Mouse (Mus musculus): ENCODE measurements around the gene Ubfd1. TPM values are rescaled to one million over a fixed set of nuclear protein-coding genes. Genes with fewer than 3 reads are reported as not detected.

Ubfd1 gene
- 10 to 100 TPM; 66.1 to 67.8 TPM for total RNA-seq (2021)

DNA sequence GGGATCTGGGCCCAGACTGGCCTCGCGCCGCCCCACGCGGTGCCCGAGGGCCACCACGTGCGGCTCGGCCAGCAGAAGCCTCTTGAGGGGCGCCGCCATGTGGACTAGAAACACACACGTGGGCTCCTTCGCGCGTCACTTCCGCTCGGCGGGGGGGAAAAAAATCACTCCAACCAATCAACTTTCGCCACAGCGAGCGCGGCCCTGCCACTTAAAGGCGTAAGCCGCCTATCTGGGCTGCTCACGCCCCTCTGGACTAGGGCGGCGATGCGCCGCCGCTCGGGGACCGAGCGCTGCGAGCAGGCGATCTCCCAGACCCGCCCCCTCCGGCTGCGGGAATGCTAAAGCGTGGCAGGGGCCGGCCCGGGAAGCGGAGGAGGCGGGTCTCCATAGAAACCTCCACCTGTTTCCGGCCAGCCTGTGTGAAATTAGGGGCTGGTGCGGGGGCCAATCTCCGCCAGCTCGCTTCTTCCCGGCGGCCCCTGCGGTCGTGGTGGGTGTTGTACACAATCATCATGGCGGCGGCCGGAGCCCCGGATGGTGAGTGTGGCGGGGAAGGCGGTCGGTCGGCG is at the start of gene Ubfd1, which contains the start of gene Ears2:
Ubfd1 (plus strand) TSS at position 231 of the 572 bp plus-strand sequence.
Ears2 (minus strand) TSS at position 319 of the 572 bp plus-strand sequence.
- intact Hi-C loops (cut with DNase I): loop anchor here (2.0 kb wide), 2 partner anchors 48 to 66 kb away; partner anchors contain the start of genes Dctn5 and Palb2
- peak; percentile 98 to 99 for DNase-seq (ENCODE audit: low spot score in 2 of 2)

DNA sequence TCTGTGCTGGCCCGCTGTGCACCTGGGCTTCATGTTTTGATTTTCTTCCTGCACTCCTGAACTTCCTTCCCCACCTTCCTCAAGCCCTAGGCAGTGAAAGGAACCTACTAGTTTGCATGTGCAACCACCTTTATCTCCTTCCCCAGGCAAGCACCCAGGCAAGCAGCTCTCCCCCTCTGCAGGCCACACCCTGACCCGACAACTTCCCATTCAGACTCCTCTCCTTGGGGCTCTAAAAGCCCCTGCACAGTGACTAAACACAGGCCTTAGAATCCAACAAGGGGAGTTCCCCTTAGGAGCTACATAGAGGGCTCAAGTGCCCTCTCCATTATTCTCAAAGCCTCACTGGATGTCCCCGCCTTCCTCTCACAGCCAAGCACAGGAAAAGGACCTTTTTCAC is 48.7 kb upstream of the Ubfd1 start:
- intact Hi-C loops (cut with DNase I): loop anchor here (2.0 kb wide), 1 partner anchor 49 kb away; the partner anchor contains the start of genes Ears2 and Ubfd1
- no peak for DNase-seq (ENCODE audit: low spot score in 2 of 2)

DNA sequence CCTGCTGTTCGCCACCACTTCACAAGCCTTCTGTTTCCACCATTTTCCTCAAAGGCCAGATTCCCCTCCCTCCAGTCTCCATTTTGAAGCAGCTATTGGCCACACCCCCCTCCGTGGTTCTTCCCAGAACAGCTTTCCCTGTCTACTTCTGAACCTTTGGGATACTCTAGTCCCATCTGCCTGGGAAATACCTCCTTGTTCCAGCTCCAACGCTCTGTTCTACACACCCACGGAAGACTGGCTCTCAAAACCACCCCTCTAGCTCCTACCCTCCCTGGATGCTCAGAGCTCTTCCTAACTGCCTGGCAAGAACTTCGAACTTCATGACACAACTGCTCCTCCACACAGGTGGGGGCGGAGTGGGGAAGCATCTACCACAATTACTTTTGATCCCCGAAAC is 48.0 kb upstream of the Ubfd1 start:
- intact Hi-C loops (cut with DNase I): loop anchor here (2.0 kb wide), 1 partner anchor 48 kb away; the partner anchor contains the start of genes Ears2 and Ubfd1
- DNase-seq (ENCODE audit: low spot score in 2 of 2): peak; percentile 50 to 89

DNA sequence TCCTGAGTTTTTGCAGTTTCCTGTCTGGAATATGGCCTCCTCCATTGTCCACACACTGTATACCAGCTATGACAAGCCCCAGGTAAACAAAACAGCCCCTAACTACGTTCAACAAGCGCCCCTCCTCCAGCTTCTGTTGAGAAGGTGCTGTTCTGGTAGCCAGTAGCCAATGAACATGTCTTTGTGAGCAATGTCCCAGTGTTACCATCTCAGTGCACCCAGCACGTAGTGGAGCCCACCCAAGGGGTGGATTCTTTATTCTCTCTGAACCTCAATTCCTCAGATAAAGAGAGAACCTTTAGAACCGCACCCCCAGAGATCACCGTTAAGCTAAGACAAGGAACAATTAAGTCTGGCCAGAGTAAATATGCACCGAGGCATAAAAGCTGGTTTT is 46.7 kb upstream of the Ubfd1 start:
- intact Hi-C loops (cut with DNase I): no loop called here
- peak; percentile 17 to 30 for DNase-seq (ENCODE audit: low spot score in 2 of 2)

DNA sequence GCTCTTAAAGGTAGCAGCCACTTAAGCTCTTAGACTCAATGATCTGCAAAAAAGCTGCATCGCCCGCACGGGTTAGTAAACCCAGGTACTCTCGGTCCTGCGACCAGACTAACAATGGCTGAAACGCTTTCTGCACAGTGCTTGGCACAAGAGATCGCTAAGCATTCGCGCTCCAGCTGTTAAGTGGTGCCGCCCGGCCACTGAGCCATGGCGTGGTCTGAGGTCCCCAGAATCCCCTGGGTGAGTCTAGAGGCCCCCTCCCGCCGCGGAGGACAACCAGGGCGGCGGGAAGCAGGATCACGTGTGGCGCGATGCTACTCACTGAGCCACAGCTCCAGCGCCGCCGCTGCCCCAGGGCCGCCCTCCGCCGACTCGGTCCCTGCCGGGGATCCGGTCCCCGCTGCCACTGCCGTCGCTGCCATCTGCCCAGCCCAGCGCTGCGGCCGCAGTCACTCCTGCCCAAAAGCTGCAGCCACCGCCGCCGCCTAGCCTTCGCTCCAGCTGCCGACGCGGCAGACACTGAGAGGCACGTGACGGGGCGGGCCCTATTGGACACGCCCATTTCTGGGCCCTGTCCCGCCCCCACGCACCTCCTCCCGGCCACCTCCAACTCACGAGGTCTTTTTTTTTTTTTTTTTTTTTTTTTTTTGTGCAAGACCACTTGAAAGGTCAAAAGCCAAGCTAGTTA is 46.2 kb upstream of the Ubfd1 start, which contains the start of gene Gga2:
Gga2 (minus strand) TSS at position 556 of the 688 bp plus-strand sequence.
- DNase-seq (ENCODE audit: low spot score in 2 of 2): peak; percentile 88 to 90
- intact Hi-C loops (cut with DNase I): no loop called here

DNA sequence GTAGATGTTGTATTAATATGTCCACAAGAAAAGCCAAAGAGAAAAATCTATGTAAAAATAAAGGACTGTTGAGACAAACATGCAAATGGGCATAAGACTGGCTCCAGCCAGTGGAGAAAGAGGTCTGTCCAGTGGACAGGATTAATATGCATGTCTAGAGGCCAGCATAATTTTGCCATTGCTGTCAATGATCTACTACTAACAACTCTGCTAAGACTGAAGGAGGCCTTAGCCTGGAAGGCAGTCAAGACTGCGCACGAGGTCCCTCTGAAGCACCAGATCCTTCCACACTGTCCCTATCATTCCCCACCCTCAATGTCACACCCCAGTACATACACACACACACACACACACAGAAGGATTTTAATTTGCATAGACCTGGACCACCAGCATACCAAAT is 44.8 kb upstream of the Ubfd1 start:
- no peak for DNase-seq (ENCODE audit: low spot score in 2 of 2)
- intact Hi-C loops (cut with DNase I): no loop called here

DNA sequence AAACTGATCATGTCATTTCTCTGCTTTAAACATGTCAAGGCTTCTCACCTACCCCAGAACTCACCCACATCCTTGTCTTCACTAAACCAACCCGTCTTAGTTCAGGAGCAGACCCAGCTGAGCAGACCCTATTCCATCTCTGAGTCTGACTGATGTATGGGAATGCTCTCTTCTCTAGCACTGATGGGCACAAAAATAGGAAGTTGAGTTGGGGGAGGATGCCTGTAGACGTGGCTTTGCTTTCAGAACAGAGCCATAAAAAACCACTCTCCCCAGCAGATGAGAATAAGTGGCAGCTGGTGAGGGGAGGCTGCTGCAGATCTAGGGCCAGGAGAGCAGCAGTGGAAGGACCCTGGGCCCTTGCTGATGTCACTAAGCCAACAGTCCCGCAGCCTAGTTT is 33.6 kb upstream of the Ubfd1 start:
- peak in 1 of 2 experiments; percentile 41 for DNase-seq (ENCODE audit: low spot score in 2 of 2)
- intact Hi-C loops (cut with DNase I): no loop called here

DNA sequence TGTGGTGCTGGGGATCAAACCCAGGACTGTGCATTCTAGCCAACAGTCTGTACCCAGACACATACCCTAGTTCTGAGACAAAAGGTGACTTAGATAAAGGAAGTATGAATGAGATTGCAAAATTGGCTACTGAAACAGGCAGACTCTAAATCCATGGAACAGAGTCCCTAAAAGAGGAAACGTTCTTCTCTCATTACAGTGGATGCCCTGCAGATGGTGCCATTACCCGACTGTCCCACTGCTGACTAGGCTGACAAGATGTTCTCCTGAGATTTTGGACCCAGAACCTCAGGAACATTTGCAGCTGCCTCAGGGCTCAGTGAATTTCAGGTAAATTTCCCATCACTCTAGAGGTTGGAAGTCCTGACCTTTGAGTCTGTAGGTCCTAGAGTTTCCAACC is 32.6 kb upstream of the Ubfd1 start:
- intact Hi-C loops (cut with DNase I): no loop called here
- peak in 1 of 2 experiments; percentile 39 for DNase-seq (ENCODE audit: low spot score in 2 of 2)

DNA sequence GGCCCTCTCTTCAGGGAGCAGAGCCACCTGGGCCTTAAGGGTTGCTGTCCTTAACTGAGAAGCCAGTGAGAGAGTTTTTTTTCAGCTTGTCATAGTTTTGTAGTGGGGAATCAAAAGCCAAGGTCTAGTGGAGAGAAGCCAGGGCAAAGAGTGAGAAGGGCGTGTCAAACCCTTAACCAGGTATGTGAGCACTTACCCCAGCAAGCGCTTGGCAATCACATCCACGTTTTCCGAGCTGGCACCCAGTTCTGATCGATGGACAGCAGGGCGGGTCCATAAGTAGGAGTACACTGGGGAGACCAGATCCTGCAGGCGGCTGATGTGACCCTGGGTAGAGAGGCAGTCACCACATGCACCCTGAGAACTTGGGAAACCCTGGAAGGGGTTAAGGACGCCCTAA is 22.9 kb upstream of the Ubfd1 start:
- no peak for DNase-seq (ENCODE audit: low spot score in 2 of 2)
- intact Hi-C loops (cut with DNase I): no loop called here

DNA sequence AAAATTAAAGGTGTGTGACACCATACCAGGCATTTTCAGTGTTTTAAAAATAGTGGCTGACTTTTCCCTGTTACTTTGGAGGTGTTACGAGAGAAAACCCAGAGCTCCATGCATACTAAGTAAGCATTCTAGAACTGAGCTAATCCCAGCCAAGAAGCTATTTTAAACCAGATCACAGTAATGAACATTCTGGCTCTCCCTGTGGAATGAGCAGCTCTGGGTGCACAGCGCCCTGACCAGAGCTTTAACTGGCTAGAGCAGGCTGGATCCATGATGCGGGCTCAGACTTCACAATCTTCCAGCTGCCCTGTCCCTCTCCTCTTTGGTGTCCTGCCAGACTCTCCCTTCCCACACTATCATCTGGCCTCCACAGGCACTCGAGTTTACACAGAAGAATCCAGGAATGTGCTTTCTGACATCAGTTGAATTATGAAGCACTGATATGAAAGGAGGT is 21.8 kb upstream of the Ubfd1 start:
- peak; percentile 15 to 80 for DNase-seq (ENCODE audit: low spot score in 2 of 2)
- intact Hi-C loops (cut with DNase I): no loop called here

DNA sequence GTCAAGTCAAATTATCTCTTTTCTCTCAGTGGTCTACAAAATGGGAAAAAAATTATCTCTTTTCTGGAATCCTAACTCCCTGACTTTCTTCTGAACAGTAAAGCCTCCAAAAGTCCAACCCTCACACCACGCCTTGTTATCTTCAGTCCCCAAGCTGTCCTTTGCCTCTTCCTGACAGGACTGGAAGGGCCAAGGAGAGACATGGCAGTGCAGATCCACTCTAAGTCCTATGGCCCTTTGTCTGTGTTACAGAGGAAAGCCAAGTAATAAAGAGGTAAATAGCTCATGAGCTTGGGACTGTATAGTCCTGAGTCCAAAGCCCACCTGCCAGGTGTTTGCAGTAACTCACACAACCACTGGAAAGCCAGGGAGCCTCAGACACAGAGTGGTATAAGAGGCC is 21.3 kb upstream of the Ubfd1 start:
- intact Hi-C loops (cut with DNase I): no loop called here
- DNase-seq (ENCODE audit: low spot score in 2 of 2): no peak

DNA sequence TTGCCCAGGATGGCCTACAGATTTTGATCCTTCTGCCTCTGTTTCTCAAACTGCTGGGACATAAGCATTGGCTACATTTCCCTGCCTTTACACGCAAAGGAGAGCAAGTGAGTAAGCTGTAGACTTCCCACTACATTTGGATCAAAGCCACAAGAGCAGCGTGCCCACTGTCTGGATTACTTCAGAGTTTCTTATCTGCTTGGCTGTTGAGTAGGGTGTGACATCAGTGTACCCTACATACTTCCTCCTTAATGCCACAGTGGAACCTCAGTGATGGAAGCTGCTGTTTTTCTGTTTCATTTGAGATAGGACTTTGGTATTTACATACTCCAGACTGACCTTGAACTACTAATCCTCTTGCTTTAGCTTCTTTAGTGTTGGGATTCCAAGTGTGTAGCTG is 20.2 kb upstream of the Ubfd1 start:
- peak in 1 of 2 experiments; percentile 29 for DNase-seq (ENCODE audit: low spot score in 2 of 2)
- intact Hi-C loops (cut with DNase I): no loop called here

DNA sequence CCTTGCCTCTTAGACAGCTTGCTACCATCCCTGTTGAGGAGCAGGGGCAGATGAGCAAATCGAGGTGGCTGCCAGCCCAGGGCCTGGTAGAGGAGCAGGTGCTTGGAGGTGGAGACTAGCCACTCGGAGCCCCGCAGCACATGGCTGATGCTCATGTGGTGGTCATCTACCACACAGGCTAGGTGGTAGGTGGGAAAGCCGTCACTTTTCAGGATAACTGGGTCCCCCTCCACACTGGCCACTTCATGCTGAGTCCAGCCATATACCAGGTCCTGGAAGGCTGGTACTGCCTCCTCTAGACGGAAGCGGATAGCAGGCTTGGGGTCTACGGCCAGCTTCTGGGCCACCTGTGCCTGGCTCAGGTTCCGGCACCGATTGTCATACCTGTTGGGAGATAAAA is 18.8 kb upstream of the Ubfd1 start:
- intact Hi-C loops (cut with DNase I): no loop called here
- no peak for DNase-seq (ENCODE audit: low spot score in 2 of 2)

DNA sequence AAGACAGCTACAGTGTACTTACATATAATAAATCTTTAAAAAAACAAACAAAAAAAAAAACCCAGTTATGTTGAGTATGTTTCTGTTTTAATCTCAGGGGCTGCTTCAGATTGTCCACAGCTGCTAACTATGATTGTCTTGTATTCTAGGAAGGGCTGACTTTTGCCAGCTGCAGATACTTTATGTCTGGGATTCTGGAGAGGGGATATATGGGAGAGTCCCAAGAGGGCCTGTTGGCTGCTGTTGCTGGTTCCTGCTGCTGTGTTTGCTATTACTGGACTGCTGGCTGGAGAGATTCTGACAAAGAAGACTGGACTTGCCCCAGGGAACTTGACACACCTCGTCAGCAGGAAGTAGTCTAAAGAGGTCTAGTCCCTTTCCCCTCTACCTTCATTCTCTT is 16.1 kb upstream of the Ubfd1 start:
- no peak for DNase-seq (ENCODE audit: low spot score in 2 of 2)
- intact Hi-C loops (cut with DNase I): no loop called here

DNA sequence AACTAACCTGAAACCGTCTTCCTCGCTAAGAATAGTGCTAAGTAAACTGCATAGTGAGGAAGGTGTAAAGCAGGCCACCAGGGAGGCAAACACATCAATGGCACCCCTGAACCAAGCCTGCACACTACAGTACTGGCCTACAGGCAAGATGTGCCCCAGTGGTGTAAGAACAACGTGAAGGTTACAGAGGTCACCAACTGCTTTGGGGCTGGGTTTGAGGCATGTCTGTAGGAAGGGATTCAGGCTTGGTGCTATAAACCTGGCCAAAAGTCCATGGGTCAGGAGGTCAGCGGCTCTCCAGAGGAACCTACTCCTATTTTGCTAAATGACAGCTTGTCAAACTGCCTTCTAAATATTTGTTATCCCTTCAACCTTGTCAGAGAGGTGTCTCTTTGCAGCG is 10.3 kb upstream of the Ubfd1 start:
- intact Hi-C loops (cut with DNase I): no loop called here
- no peak for DNase-seq (ENCODE audit: low spot score in 2 of 2)

DNA sequence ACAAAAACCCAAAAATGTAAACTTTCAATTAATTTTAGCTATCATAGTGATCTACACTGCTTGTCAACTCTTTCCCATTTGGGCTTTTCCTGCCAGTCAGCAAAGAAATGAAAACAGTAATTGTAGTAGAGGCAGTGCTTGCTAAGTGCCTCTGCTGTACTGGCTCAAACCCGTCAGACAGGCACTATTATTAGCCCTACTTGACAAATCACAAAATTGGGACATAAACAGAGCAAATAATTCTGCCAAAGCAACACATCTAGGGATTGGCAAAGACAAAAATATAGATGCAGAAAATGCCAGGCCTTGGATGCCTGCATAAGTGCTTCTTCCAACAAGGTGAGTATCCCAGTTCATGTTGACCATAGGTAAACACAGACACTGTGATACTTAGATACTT is 1.3 kb upstream of the Ubfd1 start:
- intact Hi-C loops (cut with DNase I): loop anchor here (2.0 kb wide), 2 partner anchors 47 to 67 kb away; partner anchors contain the start of genes Dctn5 and Palb2
- peak in 1 of 2 experiments; percentile 9 for DNase-seq (ENCODE audit: low spot score in 2 of 2)

DNA sequence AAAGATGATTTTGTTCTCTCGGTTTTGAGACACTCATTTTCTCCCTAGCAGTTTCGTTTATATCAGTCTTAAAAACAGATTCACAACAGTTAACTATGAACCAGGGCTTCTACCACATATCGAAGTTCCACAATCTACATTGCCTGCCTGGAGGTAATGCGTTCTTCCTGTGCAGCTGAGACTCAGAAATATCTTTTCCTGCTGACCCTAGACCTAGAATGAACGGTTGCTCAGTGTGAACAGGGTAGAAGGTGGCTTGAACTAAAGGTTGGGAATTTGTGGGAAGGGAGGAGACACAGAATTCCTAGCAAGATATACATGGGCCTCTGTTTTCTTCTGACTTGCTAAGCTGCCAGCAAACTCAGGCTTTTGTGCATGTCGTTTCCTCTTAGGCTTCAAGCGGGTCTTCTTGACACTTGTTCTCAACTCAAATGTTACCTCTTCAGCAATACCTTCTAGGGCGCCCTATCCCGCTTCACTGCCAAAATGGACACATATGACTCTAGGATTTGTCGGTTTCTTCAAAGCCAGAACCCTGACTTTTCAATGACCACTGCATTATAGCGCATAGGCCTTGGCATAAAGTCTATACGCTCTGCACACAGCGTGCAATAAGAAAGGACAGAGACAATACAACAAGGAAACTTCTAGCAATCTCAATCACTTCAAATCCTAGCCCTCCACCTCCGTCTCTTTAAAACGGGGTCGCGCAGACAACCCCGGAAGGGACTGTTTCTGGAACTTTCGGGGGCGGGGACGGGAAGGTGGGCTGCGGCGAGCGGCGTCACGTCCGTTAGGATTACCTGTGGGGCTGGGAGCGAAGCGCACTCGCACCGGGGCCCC is 652 bp upstream of the Ubfd1 start:
- intact Hi-C loops (cut with DNase I): loop anchor here (2.0 kb wide), 2 partner anchors 48 to 66 kb away; partner anchors contain the start of genes Dctn5 and Palb2
- no peak for DNase-seq (ENCODE audit: low spot score in 2 of 2)

DNA sequence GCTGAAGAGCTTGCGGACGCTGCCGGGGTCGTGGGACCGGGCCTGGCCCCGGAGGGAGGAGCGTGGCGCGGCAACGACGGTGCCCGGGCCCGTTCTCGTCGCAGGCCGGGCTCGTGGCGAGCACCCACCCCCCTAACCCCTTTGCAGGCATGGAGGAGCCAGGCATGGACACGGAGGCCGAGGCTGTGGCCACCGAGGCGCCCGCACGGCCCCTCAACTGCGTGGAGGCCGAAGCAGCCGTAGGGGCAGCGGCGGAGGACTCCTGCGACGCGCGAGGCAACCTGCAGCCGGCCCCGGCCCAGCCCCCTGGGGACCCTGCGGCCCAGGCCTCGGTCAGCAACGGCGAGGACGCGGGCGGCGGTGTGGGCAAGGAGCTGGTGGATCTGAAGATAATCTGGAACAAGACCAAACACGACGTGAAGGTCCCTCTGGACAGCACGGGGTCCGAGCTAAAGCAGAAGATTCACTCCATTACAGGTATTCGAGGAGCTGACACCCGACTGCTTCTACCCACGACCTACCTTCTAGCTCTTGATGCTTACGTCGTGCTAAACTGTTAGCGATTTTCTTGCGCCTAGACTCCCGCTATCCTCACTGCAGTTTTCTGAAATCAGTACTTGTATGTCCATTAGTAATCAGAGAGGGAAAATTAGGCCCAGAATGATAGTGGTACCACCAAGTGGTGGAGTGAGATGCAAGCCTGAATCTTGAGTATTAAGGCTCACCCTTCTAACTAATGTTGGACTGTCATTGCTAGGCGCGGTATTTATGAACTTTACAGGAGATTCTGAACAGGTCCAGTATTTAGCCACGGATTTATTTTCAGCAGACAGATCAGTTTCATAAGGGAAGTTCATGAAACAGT is 774 bp downstream of the Ubfd1 start:
- DNase-seq (ENCODE audit: low spot score in 2 of 2): peak in 1 of 2 experiments; percentile 28

DNA sequence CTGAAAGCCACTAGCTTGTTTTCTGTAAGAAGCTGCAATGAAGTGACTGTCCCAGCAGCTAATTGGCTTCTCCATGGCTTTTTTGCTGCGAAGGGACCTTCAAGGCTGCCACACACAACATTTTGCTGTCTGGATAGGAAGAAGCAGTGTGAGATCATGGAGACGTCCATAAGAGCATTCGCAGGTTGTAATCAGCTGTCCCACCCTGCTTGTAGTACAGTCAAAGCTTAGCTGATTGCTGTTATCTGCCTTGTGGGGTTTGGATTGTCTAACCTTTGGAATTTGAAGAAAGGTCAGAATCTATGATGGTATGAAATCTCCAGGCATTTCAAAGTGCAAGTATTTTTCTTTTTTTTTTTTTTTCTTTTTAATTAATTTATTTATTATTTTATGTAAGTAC is 7.4 kb downstream of the Ubfd1 start:
- DNase-seq (ENCODE audit: low spot score in 2 of 2): no peak
- intact Hi-C loops (cut with DNase I): no loop called here

More for the DNA sequence above, 774 bp downstream of the Ubfd1 start:
- intact Hi-C loops (cut with DNase I): loop anchor here (2.0 kb wide), 2 partner anchors 49 to 65 kb away; partner anchors contain the start of genes Dctn5 and Palb2

All from left cerebral cortex, postnatal 25 days (tissue).